Mouse (Mus musculus) MEL (cell line): ENCODE measurements at regions not wholly inside any gene's neighbourhood (a gene's known extent, or its start where the extent isn't known, plus 50 kb on each side); places are given as distances from the start of the nearest gene placed in this dataset.

ENCODE experiments used
- CHD1 ChIP-seq: IDR thresholded peaks from 2 replicates; pipeline ENCODE4 v1.6.1; 2012; ENCODE audit warnings: low read depth, mild to moderate bottlenecking, inconsistent platforms, low read length, improper control_type of control experiment
- CTCF ChIP-seq, 3 experiments: IDR thresholded peaks in 2 of 3; conservative IDR thresholded peaks in 1 of 3; 2 replicates each; pipeline ENCODE4 v1.5.1; 2011 to 2012; ENCODE audit warnings: low read length in 3 of 3, low read depth in 2 of 3, mild to moderate bottlenecking in 2 of 3, improper control_type of control experiment in 1 of 3, inconsistent platforms in 1 of 3, mixed read lengths in 1 of 3, moderate library complexity in 1 of 3; ENCODE audit not compliant: control insufficient read depth in 1 of 3, insufficient read depth in 1 of 3, poor library complexity in 1 of 3, severe bottlenecking in 1 of 3
- E2F4 ChIP-seq: IDR thresholded peaks from 2 replicates; pipeline ENCODE4 v1.6.1; 2011; ENCODE audit warnings: low read depth, low read length, improper control_type of control experiment, borderline replicate concordance
- EP300 ChIP-seq, 2 experiments: IDR thresholded peaks; 2 replicates each; pipeline ENCODE4 v1.6.1; 2011; ENCODE audit warnings: improper control_type of control experiment in 2 of 2, low read length in 2 of 2, low read depth in 1 of 2, mild to moderate bottlenecking in 1 of 2
- GABPA ChIP-seq: IDR thresholded peaks from 2 replicates; pipeline ENCODE4 v1.6.1; 2012; ENCODE audit warnings: low read depth, mild to moderate bottlenecking, inconsistent platforms, low read length, improper control_type of control experiment, moderate library complexity
- MAX ChIP-seq: IDR thresholded peaks from 2 replicates; pipeline ENCODE4 v1.6.1; 2011; ENCODE audit warnings: low read length, improper control_type of control experiment
- MEF2A ChIP-seq: IDR thresholded peaks from 2 replicates; pipeline ENCODE4 v1.6.1; 2014; ENCODE audit warnings: low read depth, mild to moderate bottlenecking, inconsistent platforms, low read length, improper control_type of control experiment; ENCODE audit not compliant: poor library complexity, insufficient replicate concordance, severe bottlenecking; ENCODE audit errors: extremely low read depth
- MYC ChIP-seq: IDR thresholded peaks from 2 replicates; pipeline ENCODE4 v1.6.1; 2011; ENCODE audit warnings: low read depth, mild to moderate bottlenecking, low read length, improper control_type of control experiment, moderate library complexity
- NRF1 ChIP-seq: IDR thresholded peaks from 2 replicates; pipeline ENCODE4 v1.6.1; 2014; ENCODE audit warnings: low read depth, mild to moderate bottlenecking, inconsistent platforms, low read length, improper control_type of control experiment, moderate library complexity; ENCODE audit not compliant: poor library complexity, insufficient read depth, severe bottlenecking
- POLR2A ChIP-seq, 2 experiments: IDR thresholded peaks; 2 replicates each; pipeline ENCODE4 v1.6.1; 2011 to 2012; ENCODE audit warnings: low read length in 2 of 2, mild to moderate bottlenecking in 2 of 2, control low read depth in 1 of 2, improper control_type of control experiment in 1 of 2, low read depth in 1 of 2, moderate library complexity in 1 of 2; ENCODE audit not compliant: control insufficient read depth in 1 of 2, insufficient read depth in 1 of 2, poor library complexity in 1 of 2
- POLR2AphosphoS2 ChIP-seq: IDR thresholded peaks from 2 replicates; pipeline ENCODE4 v1.6.1; 2011; ENCODE audit warnings: low read length, improper control_type of control experiment
- POLR2AphosphoS5 ChIP-seq: IDR thresholded peaks from 2 replicates; pipeline ENCODE4 v1.6.1; 2012; ENCODE audit warnings: low read depth, borderline replicate concordance, mild to moderate bottlenecking, inconsistent platforms, low read length, moderate library complexity, mixed read lengths
- SMC3 ChIP-seq: IDR thresholded peaks from 2 replicates; pipeline ENCODE4 v1.6.1; 2011; ENCODE audit warnings: low read depth, low read length, improper control_type of control experiment
- ZNF384 ChIP-seq: IDR thresholded peaks from 2 replicates; pipeline ENCODE4 v1.6.1; 2012; ENCODE audit warnings: low read depth, mild to moderate bottlenecking, inconsistent platforms, low read length, improper control_type of control experiment

GRCm38 (mm10) chrX:42342362-42342761, 147.1 kb upstream of the Tex13c2 start:
- TF ChIP-seq NRF1 (no peak), POLR2A (IDR thresholded peaks at IDR 0.05; ENCODE audit: control insufficient read depth in 1 of 2, insufficient read depth in 1 of 2, low read depth in 1 of 2, low read length in 2 of 2, poor library complexity in 1 of 2) (no peak), CTCF (IDR thresholded peaks at IDR 0.05 in 2 of 3, conservative IDR thresholded peaks at IDR 0.05 in 1 of 3; ENCODE audit: control insufficient read depth in 1 of 3, insufficient read depth in 1 of 3, low read depth in 2 of 3, low read length in 3 of 3, poor library complexity in 1 of 3, severe bottlenecking in 1 of 3) (no peak), MYC (no peak), EP300 (IDR thresholded peaks at IDR 0.05; ENCODE audit: low read depth in 1 of 2, low read length in 2 of 2) (no peak), E2F4 (no peak), POLR2AphosphoS2 (no peak), SMC3 (no peak), POLR2AphosphoS5 (no peak), ZNF384 (no peak), MAX (no peak), CHD1 (no peak), GABPA (no peak), MEF2A (no peak)
